Mouse (Mus musculus): ENCODE measurements around the gene Trim43a. TPM values are rescaled to one million over a fixed set of nuclear protein-coding genes. Genes with fewer than 3 reads are reported as not detected.
"Not testable (repeated sequence)": the region's sequence is repeated elsewhere in the genome, so short reads cannot be mapped to it uniquely, and the experiment has no call there.

The Trim43a gene
- polyA plus RNA-seq (2012), result not detected in 2 replicates

DNA sequence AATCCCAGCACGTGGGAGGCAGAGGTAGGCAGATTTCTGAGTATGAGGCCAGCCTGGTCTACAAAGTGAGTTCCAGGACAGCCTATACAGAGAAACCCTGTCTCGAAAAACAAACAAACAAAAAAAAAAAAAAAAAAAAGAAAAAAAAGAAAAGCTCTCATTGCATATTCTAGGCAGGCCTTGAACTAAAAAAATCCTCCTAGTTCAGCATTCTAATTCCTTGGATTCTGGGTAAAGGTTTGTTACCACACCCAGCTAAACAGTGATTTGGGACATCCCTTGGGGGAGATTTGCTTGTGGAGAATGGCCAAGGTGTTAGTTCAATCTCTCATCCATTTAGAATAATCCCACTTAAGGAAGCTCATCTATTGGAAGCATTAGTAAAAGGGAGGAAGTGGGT is at the start of gene Trim43a:
Gene Trim43a, plus strand, starts transcription at position 301 of the 400 bp plus-strand sequence.
- H3K4me1 ChIP-seq (ENCODE audit: control insufficient read depth); H3K36me3 ChIP-seq (ENCODE audit: control insufficient read depth); H3K9me3 ChIP-seq (ENCODE audit: control insufficient read depth, low read length); H3K27me3 ChIP-seq (ENCODE audit: control insufficient read depth); H3K4me3 ChIP-seq (replicated peaks): not testable (repeated sequence)

DNA sequence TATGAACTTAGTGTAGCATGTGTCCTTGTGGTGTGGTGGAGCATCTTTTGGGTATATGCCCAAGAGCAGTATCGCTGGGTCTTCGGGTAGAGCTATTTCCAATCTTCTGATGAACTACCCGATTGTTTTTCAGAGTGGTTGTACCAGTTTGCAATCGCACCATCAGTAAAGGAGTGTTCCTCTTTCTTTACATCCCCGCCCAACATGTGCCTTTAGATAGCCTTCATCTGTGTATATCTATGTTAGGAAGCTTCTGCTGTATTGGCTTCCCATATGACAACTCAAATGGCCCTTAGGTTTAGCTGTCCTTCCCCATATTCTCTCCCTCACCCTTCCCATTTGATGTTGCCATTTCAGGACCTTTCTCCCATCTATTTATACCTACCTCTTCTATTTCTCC is 46.6 kb upstream of the Trim43a start:
- H3K36me3 ChIP-seq (ENCODE audit: control insufficient read depth), result no peaks in the 10 kb centered on the region
- H3K27me3 ChIP-seq (ENCODE audit: control insufficient read depth), result no peaks in the 10 kb centered on the region
- TF ChIP-seq TAL1 (IDR thresholded peaks at IDR 0.05; ENCODE audit: low read length) (no peak), GATA1 (IDR thresholded peaks at IDR 0.05; ENCODE audit: low read length) (no peak)
- H3K9me3 ChIP-seq (ENCODE audit: control insufficient read depth, low read length), result no peaks in the 10 kb centered on the region
- no peak overlapping the region for H3K4me3 ChIP-seq (replicated peaks)
- H3K4me1 ChIP-seq (ENCODE audit: control insufficient read depth), result peaks cover 6% of the 10 kb centered on the region

DNA sequence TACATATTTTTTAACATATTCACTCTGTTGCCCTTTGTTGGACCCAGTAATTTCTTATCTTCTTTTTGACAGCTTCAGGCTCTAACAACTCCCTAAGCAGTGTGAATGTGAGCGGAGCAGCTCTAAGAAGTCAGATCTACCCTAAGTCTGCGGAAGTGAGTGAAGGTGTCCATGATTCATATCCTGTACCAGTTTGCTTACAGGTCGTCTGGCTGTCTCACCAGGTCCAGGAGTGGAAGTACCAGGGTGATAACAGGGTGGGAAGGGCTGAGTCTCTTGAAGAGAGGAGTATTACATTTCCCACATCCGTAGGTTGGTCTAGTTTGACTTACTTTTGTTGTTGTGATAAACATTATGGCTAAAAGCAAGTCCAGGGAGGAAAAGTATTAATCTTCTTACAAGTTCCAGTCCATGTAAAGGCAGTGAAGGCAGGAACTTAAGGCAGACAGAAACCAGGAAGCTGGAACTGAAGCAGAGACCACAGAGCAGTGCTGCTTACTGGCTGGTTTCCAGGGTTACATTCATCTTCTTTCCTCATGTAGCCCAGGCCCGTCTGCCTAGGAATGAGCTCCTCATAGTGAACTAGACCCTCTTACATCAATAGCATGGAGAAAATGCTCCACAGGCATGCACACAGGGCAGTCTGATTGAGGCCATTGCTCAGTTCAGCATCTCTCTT is 41.0 kb upstream of the Trim43a start:
- peaks cover 2% of the 10 kb centered on the region; the same call in 1 of the 2 replicates for H3K4me1 ChIP-seq (ENCODE audit: control insufficient read depth)
- H3K9me3 ChIP-seq (ENCODE audit: control insufficient read depth, low read length), result no peaks in the 10 kb centered on the region
- H3K4me3 ChIP-seq (replicated peaks), result no peak overlapping the region
- no peaks in the 10 kb centered on the region for H3K36me3 ChIP-seq (ENCODE audit: control insufficient read depth)
- H3K27me3 ChIP-seq (ENCODE audit: control insufficient read depth), result no peaks in the 10 kb centered on the region
- TF ChIP-seq TAL1 (IDR thresholded peaks at IDR 0.05; ENCODE audit: low read length) (no peak), GATA1 (IDR thresholded peaks at IDR 0.05; ENCODE audit: low read length) (no peak)

DNA sequence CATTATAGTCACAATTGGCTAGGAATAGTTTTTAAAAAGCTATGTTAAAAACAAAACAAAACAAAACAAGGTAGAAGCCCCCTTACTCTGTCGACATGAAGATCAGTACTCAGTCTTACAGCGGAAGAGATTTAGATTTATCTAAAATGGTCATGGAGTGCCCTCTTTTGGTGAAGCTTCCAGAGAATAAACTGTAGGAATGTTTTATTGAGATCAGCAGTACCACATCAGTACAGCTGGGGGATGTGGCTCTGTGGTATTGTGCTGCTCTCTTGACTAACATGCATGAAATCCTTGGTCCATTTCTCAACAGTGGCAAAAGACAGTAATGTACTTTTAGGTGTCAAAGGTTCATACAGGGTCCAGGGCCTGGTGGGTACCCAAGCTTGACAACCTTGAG is 37.9 kb upstream of the Trim43a start:
- TF ChIP-seq GATA1 (IDR thresholded peaks at IDR 0.05; ENCODE audit: low read length) (no peak), TAL1 (IDR thresholded peaks at IDR 0.05; ENCODE audit: low read length) (no peak)
- H3K27me3 ChIP-seq (ENCODE audit: control insufficient read depth), result 0 out of 2 replicates have a peak, but pooled peaks cover 2% of the 10 kb centered on the region
- no peaks in the 10 kb centered on the region for H3K36me3 ChIP-seq (ENCODE audit: control insufficient read depth)
- no peak overlapping the region for H3K4me3 ChIP-seq (replicated peaks)
- no peaks in the 10 kb centered on the region for H3K9me3 ChIP-seq (ENCODE audit: control insufficient read depth, low read length)
- peaks cover 10% of the 10 kb centered on the region for H3K4me1 ChIP-seq (ENCODE audit: control insufficient read depth)

DNA sequence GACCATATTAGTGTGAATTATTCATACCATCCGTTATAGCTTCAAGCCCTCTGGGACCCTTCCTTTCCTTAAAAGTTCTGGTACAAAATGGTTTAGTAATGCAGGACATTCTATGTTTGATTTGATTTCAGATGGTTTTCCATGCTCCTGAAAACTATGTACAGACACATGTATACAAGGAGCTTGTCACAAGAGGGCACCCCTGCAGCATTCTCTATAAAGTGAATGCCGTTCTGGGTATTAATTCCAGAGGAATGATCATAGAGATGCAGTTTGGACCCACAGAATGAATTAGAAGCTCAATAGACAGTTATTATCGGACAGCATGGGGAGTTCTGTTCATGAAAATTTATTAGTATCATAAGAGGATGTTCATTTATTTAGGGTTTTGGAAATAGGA is 35.2 kb upstream of the Trim43a start:
- TF ChIP-seq GATA1 (IDR thresholded peaks at IDR 0.05; ENCODE audit: low read length) (no peak), TAL1 (IDR thresholded peaks at IDR 0.05; ENCODE audit: low read length) (no peak)
- H3K27me3 ChIP-seq (ENCODE audit: control insufficient read depth), result 0 out of 2 replicates have a peak, but pooled peaks cover 2% of the 10 kb centered on the region
- H3K36me3 ChIP-seq (ENCODE audit: control insufficient read depth), result peaks cover 3% of the 10 kb centered on the region
- peaks cover 30% of the 10 kb centered on the region for H3K4me1 ChIP-seq (ENCODE audit: control insufficient read depth)
- H3K9me3 ChIP-seq (ENCODE audit: control insufficient read depth, low read length), result no peaks in the 10 kb centered on the region
- H3K4me3 ChIP-seq (replicated peaks), result no peak overlapping the region

DNA sequence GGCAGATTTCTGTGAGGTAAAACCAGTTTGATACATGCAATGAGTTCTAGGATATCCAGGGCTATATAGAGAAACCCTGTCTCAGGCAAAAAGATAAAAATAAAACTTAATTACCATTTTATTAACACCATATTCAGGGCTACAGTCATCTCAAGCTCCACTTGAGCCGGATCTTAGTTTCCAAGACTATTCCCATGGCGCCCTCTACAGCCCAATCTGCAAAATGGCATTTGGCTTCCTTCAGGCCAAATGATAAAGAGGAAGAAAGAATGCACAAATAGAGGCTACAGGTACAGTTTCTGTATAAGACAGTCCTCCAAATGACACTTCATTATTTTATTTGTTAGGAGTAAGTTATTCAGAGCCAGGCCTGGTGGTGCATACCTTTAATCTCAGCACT is 34.5 kb upstream of the Trim43a start:
- peaks cover 7% of the 10 kb centered on the region for H3K36me3 ChIP-seq (ENCODE audit: control insufficient read depth)
- TF ChIP-seq TAL1 (IDR thresholded peaks at IDR 0.05; ENCODE audit: low read length), result no peak
- no peak for TF ChIP-seq GATA1 (IDR thresholded peaks at IDR 0.05; ENCODE audit: low read length)
- no peak overlapping the region for H3K4me3 ChIP-seq (replicated peaks)
- H3K27me3 ChIP-seq (ENCODE audit: control insufficient read depth), result 0 out of 2 replicates have a peak, but pooled peaks cover 2% of the 10 kb centered on the region
- peaks cover 35% of the 10 kb centered on the region for H3K4me1 ChIP-seq (ENCODE audit: control insufficient read depth)
- H3K9me3 ChIP-seq (ENCODE audit: control insufficient read depth, low read length), result no peaks in the 10 kb centered on the region

DNA sequence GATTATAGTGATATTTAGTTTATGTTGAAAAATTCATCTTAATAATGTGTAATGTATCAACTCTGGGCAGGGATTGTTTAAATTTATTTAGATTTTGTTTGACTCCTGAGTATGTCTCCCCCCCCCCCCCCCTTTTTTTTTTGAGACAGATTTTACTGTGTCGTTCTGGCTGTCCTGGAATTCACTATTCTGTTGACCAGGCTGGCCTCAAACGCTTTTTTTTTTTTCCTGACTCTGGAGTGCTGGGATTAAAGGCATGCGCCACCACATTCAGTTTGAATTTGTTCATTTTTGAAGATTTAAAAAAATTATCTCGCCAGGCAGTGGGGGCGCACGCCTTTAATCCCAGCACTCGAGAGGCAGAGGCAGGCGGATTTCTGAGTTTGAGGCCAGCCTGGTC is 34.0 kb upstream of the Trim43a start:
- Histone ChIP-seq H3K9me3 (ENCODE audit: control insufficient read depth, low read length) (no peaks in the 10 kb centered on the region), H3K4me1 (ENCODE audit: control insufficient read depth) (peaks cover 36% of the 10 kb centered on the region), H3K36me3 (ENCODE audit: control insufficient read depth) (peaks cover 11% of the 10 kb centered on the region), H3K4me3 (replicated peaks) (no peak overlapping the region), H3K27me3 (ENCODE audit: control insufficient read depth) (0 out of 2 replicates have a peak, but pooled peaks cover 2% of the 10 kb centered on the region)
- TF ChIP-seq TAL1 (IDR thresholded peaks at IDR 0.05; ENCODE audit: low read length) (no peak), GATA1 (IDR thresholded peaks at IDR 0.05; ENCODE audit: low read length) (no peak)

DNA sequence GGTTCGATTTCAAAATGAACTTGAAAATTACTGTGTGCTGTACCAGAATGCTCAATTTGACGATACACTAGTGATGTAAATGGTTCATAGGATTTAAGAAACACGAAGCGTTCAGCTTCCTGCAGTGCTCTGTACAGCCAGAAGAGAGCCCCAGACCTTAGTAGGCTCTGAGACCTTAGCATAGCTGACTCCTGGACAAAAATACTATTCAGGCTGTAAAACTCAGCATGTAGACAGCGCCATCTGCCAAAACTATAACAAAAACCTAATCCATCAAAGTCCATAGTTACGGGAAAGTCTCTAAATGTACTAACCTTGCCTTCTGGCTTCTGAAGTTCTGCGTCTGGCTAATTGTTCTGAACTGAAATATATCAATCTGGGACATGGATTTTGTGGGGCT is 33.4 kb upstream of the Trim43a start:
- no peaks in the 10 kb centered on the region for H3K9me3 ChIP-seq (ENCODE audit: control insufficient read depth, low read length)
- H3K36me3 ChIP-seq (ENCODE audit: control insufficient read depth), result peaks cover 17% of the 10 kb centered on the region
- 0 out of 2 replicates have a peak, but pooled peaks cover 2% of the 10 kb centered on the region for H3K27me3 ChIP-seq (ENCODE audit: control insufficient read depth)
- TF ChIP-seq GATA1 (IDR thresholded peaks at IDR 0.05; ENCODE audit: low read length) (no peak), TAL1 (IDR thresholded peaks at IDR 0.05; ENCODE audit: low read length) (no peak)
- H3K4me1 ChIP-seq (ENCODE audit: control insufficient read depth), result peaks cover 36% of the 10 kb centered on the region
- H3K4me3 ChIP-seq (replicated peaks), result peak overlapping the region; percentile 99

DNA sequence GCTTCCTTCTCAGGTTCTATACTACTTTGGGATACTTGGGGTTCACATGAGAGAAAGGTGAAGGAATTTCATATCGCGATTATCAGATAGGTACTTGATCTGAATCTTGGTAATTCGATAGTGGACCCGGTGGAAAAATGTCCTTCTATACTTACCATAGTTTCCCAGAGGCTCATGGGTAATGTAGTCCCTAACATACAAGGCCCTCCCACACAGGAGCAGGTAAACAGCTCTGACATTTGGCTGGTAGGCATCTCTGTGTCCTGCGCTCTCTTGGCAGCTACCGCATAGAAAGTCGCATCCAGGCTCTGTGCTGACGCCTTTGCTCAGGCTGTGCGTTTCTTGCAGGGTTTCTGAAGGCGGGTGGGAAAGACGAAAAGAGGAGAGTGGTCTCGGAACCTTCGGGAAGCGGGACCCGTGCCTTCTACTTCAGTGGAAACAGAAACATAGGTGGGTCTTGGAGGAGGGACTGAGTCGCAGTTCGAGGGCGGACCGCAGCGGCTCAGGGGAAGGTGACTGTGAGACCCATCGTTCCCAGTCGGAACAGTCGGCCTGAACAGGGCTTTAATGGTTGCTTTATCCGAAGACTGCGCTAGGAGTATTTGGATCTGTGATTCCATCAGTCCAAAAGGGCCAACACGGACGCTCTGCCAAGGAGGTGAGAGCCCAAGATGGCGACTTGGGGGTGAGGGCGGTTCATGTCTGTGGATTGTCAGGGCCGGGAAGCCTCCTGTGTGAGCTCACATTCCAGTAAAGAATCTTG is 32.7 kb upstream of the Trim43a start, which contains the start of gene Zfp949:
Gene Zfp949, plus strand, starts transcription at position 170 of the 763 bp plus-strand sequence.
- Histone ChIP-seq H3K36me3 (ENCODE audit: control insufficient read depth) (peaks cover 23% of the 10 kb centered on the region), H3K4me1 (ENCODE audit: control insufficient read depth) (peaks cover 36% of the 10 kb centered on the region)
- TF ChIP-seq GATA1 (IDR thresholded peaks at IDR 0.05; ENCODE audit: low read length), result peak; percentile 28; the same call in 1 of the 2 replicates
- no peak for TF ChIP-seq TAL1 (IDR thresholded peaks at IDR 0.05; ENCODE audit: low read length)

More for the DNA sequence above, 32.7 kb upstream of the Trim43a start, which contains the start of gene Zfp949:
- Histone ChIP-seq H3K27me3 (ENCODE audit: control insufficient read depth) (0 out of 2 replicates have a peak, but pooled peaks cover 2% of the 10 kb centered on the region), H3K9me3 (ENCODE audit: control insufficient read depth, low read length) (no peaks in the 10 kb centered on the region), H3K4me3 (replicated peaks) (peak within 1 kb of the TSS; percentile 99)
